Mouse (Mus musculus): ENCODE measurements around the gene Traf3ip2.

DNA sequence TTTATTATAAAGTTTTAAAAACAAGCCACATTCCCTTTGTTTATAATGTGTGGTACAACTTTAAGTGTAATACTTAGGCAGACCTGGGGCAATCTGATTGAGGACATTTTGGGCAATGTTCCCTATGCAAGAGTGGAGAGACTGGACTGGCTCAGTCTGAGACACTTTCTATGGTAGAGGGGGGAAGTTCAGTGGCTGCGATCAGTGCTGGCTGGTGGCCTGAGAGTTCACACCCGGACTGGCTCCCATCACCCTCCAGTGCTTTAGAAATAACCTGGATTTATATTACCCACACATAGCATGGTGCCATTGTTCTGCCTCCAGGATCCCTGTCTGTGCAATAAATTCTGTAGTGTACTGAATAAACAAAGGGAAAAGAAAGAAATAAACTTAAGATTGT is 603 bp upstream of the Traf3ip2 start:
- TF ChIP-seq CTCF (IDR thresholded peaks at IDR 0.05; ENCODE audit: control insufficient read depth, insufficient read depth, low read length) (no peak), POLR2A (IDR thresholded peaks at IDR 0.05; ENCODE audit: borderline replicate concordance, control insufficient read depth, low read depth, low read length) (no peak)
